Mouse (Mus musculus) intestine, postnatal 0 days (tissue): Measurements from ENCODE around the gene Izumo2. TPM values are rescaled to one million over a fixed set of nuclear protein-coding genes. Genes with fewer than 3 reads are reported as not detected.
A peak's percentile ranks its signal among the peaks of the same experiment; 100 is the strongest.

Source experiments
- ATAC-seq: fragments of 200-750 bp; cut with Nextera tagmentation; 2 replicates; pipeline ENCODE4 v1.8.0; 2017; ENCODE audit warnings: mild to moderate bottlenecking, moderate TSS enrichment, moderate library complexity
- H3K27ac ChIP-seq: fragments of 300-500 bp; sonication (generic); 2 replicates; pipeline ENCODE4 v1.5.1; 2014; ENCODE audit warnings: mild to moderate bottlenecking, low read depth, low read length, moderate library complexity
- H3K27me3 ChIP-seq: fragments of 300-500 bp; sonication (generic); replicated peaks from 2 replicates; pipeline ENCODE4 v1.6.1; 2014; ENCODE audit warnings: low read length, mixed read lengths; ENCODE audit not compliant: control insufficient read depth, insufficient read depth
- H3K36me3 ChIP-seq: fragments of 300-500 bp; sonication (generic); 2 replicates; pipeline ENCODE4 v1.6.1; 2014; ENCODE audit warnings: mild to moderate bottlenecking, moderate library complexity; ENCODE audit not compliant: control insufficient read depth, insufficient read depth
- H3K4me1 ChIP-seq: fragments of 300-500 bp; sonication (generic); replicated peaks from 2 replicates; pipeline ENCODE4 v1.6.1; 2014; ENCODE audit warnings: antibody characterized with exemption, low read length, mixed read lengths; ENCODE audit not compliant: control insufficient read depth, insufficient read depth
- H3K4me2 ChIP-seq: fragments of 300-500 bp; sonication (generic); replicated peaks from 2 replicates; pipeline ENCODE4 v1.6.1; 2014; ENCODE audit warnings: low read depth, mild to moderate bottlenecking, moderate library complexity
- H3K4me3 ChIP-seq: fragments of 300-500 bp; sonication (generic); 2 replicates; pipeline ENCODE4 v1.5.1; 2014; ENCODE audit warnings: low read depth, low read length
- H3K9ac ChIP-seq: fragments of 300-500 bp; sonication (generic); 2 replicates; pipeline ENCODE4 v1.6.1; 2014; ENCODE audit warnings: mild to moderate bottlenecking, low read depth, low read length
- H3K9me3 ChIP-seq: fragments of 300-500 bp; sonication (generic); 2 replicates; pipeline ENCODE4 v1.6.1; 2016; ENCODE audit warnings: mixed run types; ENCODE audit not compliant: control insufficient read depth
- CTCF ChIP-seq: sonication (generic); IDR thresholded peaks from 2 replicates; pipeline ENCODE4 v1.5.1; 2016; ENCODE audit warnings: low read depth, mild to moderate bottlenecking, control low read depth, antibody characterized with exemption, moderate library complexity
- WGBS: fragments of 180-500 bp; shearing (Covaris S2); extraction: QIAGEN DNeasy Blood & Tissue Kit; methylation state at CpG from one replicate; pipeline ENCODE4 v1.1.7; 2014; 5-methylcytosine and 5-hydroxymethylcytosine counted together
- polyA plus RNA-seq: library from polyadenylated mRNA; unstranded; fragments of >200 nt; fragmentation: Nextera tagmentation; extraction: Ambion mirVana; gene quantifications from 2 replicates; pipeline ENCODE4 v1.2.1, GENCODE M21; 2015

Gene Izumo2
- polyA plus RNA-seq, 1 experiment from 2014 or later = not detected

DNA sequence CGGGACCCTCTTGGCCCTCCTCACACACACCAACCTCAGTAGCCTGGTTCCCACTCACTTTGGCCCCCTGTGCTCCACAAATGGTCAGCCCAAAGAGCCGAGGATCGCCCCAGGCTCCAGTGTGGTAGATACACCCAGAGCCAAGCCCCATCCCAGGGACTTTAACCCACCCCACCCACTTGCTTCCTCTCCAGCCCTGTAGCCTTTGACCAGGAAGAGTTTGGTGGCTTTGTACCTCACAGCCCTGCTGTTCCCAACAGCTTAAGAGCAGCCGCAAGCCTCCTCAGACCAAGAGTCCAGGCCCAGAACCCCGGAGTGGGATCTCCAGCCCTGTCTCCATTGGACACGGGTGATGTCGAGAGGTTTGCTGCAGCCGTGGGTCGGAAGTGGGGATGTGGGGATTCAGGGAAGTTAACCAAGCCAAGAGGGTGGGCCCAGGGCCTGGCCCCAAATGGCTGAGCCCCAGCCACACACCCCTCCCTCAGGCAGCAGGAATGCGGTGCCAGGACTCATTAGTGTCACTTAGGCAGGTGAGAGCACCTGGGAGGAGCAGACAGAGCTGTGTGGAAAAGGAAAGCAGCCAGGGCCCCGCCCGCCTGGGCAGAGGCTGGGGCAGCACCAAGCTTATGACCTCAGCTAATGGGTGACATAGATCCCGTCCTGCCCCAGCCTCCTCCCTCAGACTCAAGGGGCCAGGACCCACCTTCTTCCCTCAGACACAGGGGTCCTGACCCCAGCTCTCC is 40.4 kb upstream of the Izumo2 start:
- H3K27ac ChIP-seq = peak overlapping the region; percentile 98
- TF ChIP-seq CTCF = no peak
- H3K9ac ChIP-seq = peak overlapping the region; percentile 63
- peak; percentile 74 for ATAC-seq
- no peaks in the 10 kb centered on the region for H3K9me3 ChIP-seq
- H3K4me3 ChIP-seq = peak overlapping the region; percentile 50
- no peaks in the 10 kb centered on the region for H3K27me3 ChIP-seq
- H3K4me2 ChIP-seq = peak overlapping the region; percentile 69
- WGBS = 28% methylated on average over 13 of the region's 13 CpGs
- no peaks in the 10 kb centered on the region for H3K4me1 ChIP-seq
- 0 out of 2 replicates have a peak, but pooled peaks cover 5% of the 10 kb centered on the region for H3K36me3 ChIP-seq

DNA sequence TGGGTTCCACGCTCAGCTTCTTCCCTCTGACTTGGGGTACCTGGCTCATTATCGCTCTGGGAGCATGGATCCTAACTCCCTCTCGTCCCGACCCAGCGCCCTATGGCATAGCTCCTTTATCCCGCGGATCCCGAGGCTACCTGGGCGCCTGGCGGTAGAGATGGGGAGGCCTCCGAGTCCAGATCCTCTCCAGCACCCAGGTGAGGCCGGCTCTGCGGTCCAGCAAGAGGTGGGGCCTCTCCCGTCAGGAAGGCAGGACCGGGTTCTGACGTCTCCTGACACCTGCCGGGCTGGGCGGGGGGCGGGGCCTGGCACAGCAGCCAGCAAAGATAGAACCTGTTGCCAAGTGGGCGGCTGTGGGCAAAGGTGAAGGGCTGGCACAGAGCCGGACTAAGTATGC is 39.4 kb upstream of the Izumo2 start:
- H3K4me3 ChIP-seq = peak overlapping the region; percentile 50
- peak overlapping the region; percentile 69 for H3K4me2 ChIP-seq
- 7% methylated on average over 21 of the region's 21 CpGs for WGBS

DNA sequence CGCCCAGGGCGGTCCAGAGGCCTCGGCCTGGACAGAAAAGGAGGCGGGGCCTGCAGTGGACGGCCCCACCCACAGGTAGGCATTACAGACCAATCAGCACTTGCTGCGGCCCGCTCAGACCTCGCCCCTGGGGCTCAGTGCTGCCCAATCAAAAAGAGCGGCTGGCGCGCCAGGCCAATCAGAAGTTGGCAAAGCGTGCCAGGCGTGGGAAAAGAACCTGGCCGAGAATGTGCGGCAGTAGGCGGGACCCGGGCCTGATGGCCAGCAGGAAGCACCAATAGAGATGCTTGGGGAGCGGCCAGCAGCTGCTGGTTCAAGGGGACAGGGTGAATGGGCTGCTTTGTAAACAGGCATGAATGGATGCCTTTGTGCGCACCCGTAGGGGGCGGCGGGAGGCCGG is 37.7 kb upstream of the Izumo2 start, which contains the start of gene Myh14:
Myh14 (minus strand) TSS at position 41 of the 400 bp plus-strand sequence.
- ATAC-seq = peak; percentile 81
- Histone ChIP-seq H3K27me3 (no peaks in the 10 kb centered on the region), H3K36me3 (no peaks in the 10 kb centered on the region), H3K4me2 (peak within 1 kb of the TSS; percentile 62), H3K4me3 (peak within 1 kb of the TSS; percentile 28), H3K27ac (peak within 1 kb of the TSS; percentile 66; the same call in 1 of the 2 replicates), H3K9ac (no peak within 1 kb of the TSS; the same call in 1 of the 2 replicates), H3K9me3 (no peaks in the 10 kb centered on the region), H3K4me1 (no peaks in the 10 kb centered on the region)
- 0% methylated on average over 23 of the region's 23 CpGs for WGBS
- no peak; the same call in 1 of the 2 replicates for TF ChIP-seq CTCF

More for the DNA sequence above, 39.4 kb upstream of the Izumo2 start:
- H3K27ac ChIP-seq = peak overlapping the region; percentile 98
- 0 out of 2 replicates have a peak, but pooled peaks cover under 1% of the 10 kb centered on the region for H3K36me3 ChIP-seq
- TF ChIP-seq CTCF = peak; percentile 19; the same call in 1 of the 2 replicates
- peak; percentile 53 for ATAC-seq
- H3K4me1 ChIP-seq = no peaks in the 10 kb centered on the region
- H3K27me3 ChIP-seq = no peaks in the 10 kb centered on the region
- H3K9ac ChIP-seq = peak overlapping the region; percentile 63
- no peaks in the 10 kb centered on the region for H3K9me3 ChIP-seq

DNA sequence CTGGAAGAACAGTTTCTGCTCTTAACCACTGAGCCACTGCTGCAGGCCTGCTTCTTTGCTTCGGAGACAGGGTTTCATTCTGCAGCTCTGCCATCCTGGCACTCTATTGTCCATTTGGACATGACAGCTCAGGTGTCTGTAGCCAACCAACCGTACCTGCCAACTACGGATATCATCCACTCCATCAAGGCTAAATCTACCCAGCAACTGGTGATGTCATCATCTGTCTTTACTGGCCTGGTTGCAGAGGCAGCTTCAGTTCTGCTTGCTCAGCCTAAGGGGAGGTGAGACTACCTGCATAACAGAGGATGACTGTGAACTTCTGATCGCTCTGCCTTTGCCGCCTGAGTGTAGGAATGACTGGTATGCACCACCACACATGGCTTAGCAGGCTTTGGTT is 36.3 kb upstream of the Izumo2 start:
- no peak for ATAC-seq
- H3K4me2 ChIP-seq = no peak overlapping the region
- WGBS = 74% methylated on average over 5 of the region's 5 CpGs
- H3K9me3 ChIP-seq = no peaks in the 10 kb centered on the region
- TF ChIP-seq CTCF = no peak
- H3K4me1 ChIP-seq = no peaks in the 10 kb centered on the region
- no peaks in the 10 kb centered on the region for H3K36me3 ChIP-seq
- no peaks in the 10 kb centered on the region for H3K27me3 ChIP-seq
- no peak overlapping the region for H3K9ac ChIP-seq
- no peak overlapping the region for H3K27ac ChIP-seq
- H3K4me3 ChIP-seq = no peak overlapping the region

DNA sequence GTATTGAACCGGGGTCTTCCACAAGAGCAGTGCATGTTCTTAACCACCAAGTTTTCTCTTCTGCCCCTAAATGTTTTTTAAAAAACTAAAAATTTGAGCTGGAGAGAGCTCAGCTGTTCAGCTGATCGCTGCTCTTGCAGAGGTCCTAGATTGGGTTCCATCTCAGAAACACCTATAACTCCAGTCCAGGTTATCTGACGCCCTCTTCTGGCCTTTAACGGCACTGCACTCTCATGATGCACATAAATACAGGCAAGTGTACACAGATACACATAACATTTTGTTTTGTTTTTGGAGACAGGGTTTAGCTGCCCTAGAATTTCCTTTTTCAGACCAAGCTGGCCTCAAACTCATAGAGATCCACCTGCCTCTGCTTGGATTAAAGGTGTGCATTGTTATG is 34.0 kb upstream of the Izumo2 start:
- Histone ChIP-seq H3K4me1 (no peaks in the 10 kb centered on the region), H3K4me2 (no peak overlapping the region), H3K4me3 (no peak overlapping the region), H3K27me3 (no peaks in the 10 kb centered on the region), H3K27ac (no peak overlapping the region), H3K36me3 (no peaks in the 10 kb centered on the region), H3K9me3 (no peaks in the 10 kb centered on the region), H3K9ac (no peak overlapping the region)
- peak; percentile 38 for TF ChIP-seq CTCF
- ATAC-seq = no peak
- WGBS = 81% methylated on average over 4 of the region's 4 CpGs

DNA sequence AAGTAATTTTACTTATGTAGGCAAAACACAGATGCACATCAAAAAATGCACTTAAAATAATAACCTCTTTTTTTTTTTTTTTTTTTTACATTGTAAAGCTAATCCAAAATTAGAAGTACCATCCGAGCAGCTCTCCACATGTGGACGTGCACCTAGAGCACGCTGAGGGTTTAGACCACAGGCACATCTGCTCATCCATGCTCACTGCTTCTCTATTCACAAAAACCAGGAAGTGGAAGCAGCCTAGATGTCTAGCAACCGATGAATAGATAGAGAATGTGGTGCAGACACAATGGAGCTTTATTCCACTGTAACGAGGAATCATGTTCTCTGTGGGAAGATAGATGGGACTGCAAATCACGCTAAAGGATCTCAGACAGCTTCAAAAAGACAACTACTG is 33.4 kb upstream of the Izumo2 start:
- Histone ChIP-seq H3K9me3 (no peaks in the 10 kb centered on the region), H3K9ac (no peak overlapping the region), H3K36me3 (no peaks in the 10 kb centered on the region), H3K4me1 (no peaks in the 10 kb centered on the region), H3K4me3 (no peak overlapping the region), H3K27ac (no peak overlapping the region), H3K4me2 (no peak overlapping the region), H3K27me3 (no peaks in the 10 kb centered on the region)
- no peak for TF ChIP-seq CTCF
- 75% methylated on average over 6 of the region's 6 CpGs for WGBS
- no peak for ATAC-seq
